Mouse (Mus musculus): ENCODE results near the gene Med25. TPM values are rescaled to one million over a fixed set of nuclear protein-coding genes. Genes with fewer than 3 reads are reported as not detected.

The Med25 gene
- total RNA-seq, 2 experiments from 2014 or later = 18.1 to 71.7 TPM

GRCm38 (mm10) chr7:44851625-44852234, 40.8 kb downstream of the Med25 start:
- no peak for ATAC-seq (replicated peaks; ENCODE audit: low FRiP score, low TSS enrichment, poor library complexity, severe bottlenecking)

- ATAC-seq (replicated peaks; ENCODE audit: low FRiP score, low TSS enrichment, poor library complexity, severe bottlenecking) = no peak
Measured at GRCm38 (mm10) chr7:44850789-44851624, 41.5 kb downstream of the Med25 start.

- no peak for ATAC-seq (replicated peaks; ENCODE audit: low FRiP score, low TSS enrichment, poor library complexity, severe bottlenecking)
Measured at GRCm38 (mm10) chr7:44850146-44850545, 42.4 kb downstream of the Med25 start.

- ATAC-seq (replicated peaks; ENCODE audit: low FRiP score, low TSS enrichment, poor library complexity, severe bottlenecking) = peak; percentile 49
Measured at GRCm38 (mm10) chr7:44849416-44850111, 42.9 kb downstream of the Med25 start.

- peak; percentile 69 for ATAC-seq (replicated peaks; ENCODE audit: low FRiP score, low TSS enrichment, poor library complexity, severe bottlenecking)
Measured at GRCm38 (mm10) chr7:44848561-44849415, 43.7 kb downstream of the Med25 start, which contains the start of the genes Akt1s1 and Tbc1d17. Gene Akt1s1 (plus strand): TSS chr7:44848991. Gene Tbc1d17 (minus strand): TSS chr7:44849079.

DNA sequence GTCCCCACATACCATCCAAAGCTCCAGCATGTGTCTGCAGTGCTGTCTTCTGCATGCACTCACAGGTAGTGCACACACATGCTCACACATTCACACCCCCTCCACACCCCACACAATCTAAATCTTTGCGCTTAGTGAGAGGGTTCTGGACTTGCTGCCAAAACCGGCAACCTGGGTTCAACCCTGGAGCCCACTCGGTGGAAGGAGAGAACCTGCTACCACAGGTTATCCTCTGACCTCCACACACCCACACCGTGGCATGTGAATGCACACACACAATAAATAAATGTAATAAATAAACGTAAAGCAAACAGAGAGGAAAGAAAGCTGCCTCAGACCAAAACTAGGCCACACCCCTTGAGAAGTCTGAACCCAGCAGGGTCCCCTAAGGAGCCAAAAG, 44.7 kb downstream of the Med25 start:
- no peak for ATAC-seq (replicated peaks; ENCODE audit: low FRiP score, low TSS enrichment, poor library complexity, severe bottlenecking)

- ATAC-seq (replicated peaks; ENCODE audit: low FRiP score, low TSS enrichment, poor library complexity, severe bottlenecking) = no peak
Measured at GRCm38 (mm10) chr7:44846804-44847203, 45.7 kb downstream of the Med25 start.

- ATAC-seq (replicated peaks; ENCODE audit: low FRiP score, low TSS enrichment, poor library complexity, severe bottlenecking) = no peak
Measured at GRCm38 (mm10) chr7:44845006-44845405, 47.5 kb downstream of the Med25 start.

DNA sequence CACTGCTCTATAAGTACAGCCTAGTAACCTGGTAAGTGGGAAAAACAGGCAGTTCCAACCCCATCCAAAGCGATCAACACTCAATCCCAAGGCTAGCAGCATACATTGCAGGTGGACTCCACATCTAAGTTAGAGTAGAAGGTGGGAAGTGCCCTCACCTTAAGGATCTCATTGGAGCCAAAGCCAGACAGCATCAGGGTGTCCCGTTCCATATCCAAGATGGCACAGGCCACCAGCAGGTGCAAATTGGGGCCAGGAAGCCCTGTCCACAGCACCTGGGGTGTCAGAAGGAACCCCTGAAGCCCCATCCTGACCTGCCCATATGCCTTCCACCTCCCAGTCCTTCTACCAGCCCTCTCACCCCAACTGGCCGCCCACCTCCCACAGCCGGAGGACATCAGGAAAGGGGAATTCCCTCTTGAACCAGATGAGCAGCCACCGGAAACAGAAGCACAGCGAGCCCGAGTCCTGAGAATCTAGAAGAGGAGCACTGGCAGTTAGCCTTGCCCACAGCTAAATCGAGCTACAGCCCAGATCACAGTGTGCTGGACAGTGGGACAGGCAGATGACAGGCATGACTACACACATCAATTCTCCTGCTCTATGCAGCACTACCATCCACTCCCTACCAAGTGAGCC, 50.6 kb downstream of the Med25 start:
- ATAC-seq (replicated peaks; ENCODE audit: low FRiP score, low TSS enrichment, poor library complexity, severe bottlenecking) = no peak

- no peak for ATAC-seq (replicated peaks; ENCODE audit: low FRiP score, low TSS enrichment, poor library complexity, severe bottlenecking)
Measured at GRCm38 (mm10) chr7:44840426-44840825, 52.1 kb downstream of the Med25 start.

GRCm38 (mm10) chr7:44839491-44840191, 52.9 kb downstream of the Med25 start:
- ATAC-seq (replicated peaks; ENCODE audit: low FRiP score, low TSS enrichment, poor library complexity, severe bottlenecking) = peak; percentile 15; the same call in 1 of the 2 replicates

GRCm38 (mm10) chr7:44839171-44839490, 53.4 kb downstream of the Med25 start:
- ATAC-seq (replicated peaks; ENCODE audit: low FRiP score, low TSS enrichment, poor library complexity, severe bottlenecking) = no peak

DNA sequence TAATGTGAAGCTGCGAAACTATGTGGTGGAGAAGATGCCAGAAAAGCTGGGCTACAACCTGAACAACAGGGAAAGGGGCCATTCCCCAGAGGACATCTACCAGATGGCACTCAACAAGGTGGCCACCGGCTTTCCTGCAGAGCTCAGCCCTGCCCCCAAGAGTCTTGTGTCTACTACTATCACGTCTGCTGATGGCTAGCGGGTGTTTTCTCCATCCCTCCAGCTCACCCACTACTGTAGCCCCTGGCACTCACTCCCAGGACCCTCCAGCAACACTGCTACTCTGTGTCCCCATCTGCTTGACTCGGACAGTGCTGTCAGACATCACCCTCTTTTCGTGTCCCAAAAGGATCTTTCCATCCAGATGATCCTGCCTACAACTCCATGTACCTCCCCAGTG, 54.4 kb downstream of the Med25 start:
- no peak for ATAC-seq (replicated peaks; ENCODE audit: low FRiP score, low TSS enrichment, poor library complexity, severe bottlenecking)

- ATAC-seq (replicated peaks; ENCODE audit: low FRiP score, low TSS enrichment, poor library complexity, severe bottlenecking) = no peak
Measured at GRCm38 (mm10) chr7:44836423-44837053, 56.0 kb downstream of the Med25 start.

DNA sequence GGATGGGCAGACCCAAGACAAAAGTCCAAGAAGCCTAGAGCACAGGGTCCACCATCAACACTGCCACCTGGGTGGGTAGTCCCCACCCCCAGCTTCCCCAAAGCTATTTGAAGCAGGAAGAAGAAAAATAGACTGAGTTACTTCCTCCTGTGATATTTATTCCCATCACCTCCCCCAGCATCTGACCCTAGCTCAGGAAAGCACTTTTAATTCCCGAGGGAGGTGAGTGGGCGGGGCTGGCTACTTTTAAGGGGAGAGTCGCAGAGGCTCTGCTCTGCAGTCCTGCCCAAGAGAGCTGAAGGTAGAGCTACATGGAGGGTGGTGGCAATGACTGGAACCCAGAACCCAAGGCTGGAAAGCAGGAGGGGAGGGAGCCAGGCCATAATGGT, 56.5 kb downstream of the Med25 start:
- no peak for ATAC-seq (replicated peaks; ENCODE audit: low FRiP score, low TSS enrichment, poor library complexity, severe bottlenecking)

DNA sequence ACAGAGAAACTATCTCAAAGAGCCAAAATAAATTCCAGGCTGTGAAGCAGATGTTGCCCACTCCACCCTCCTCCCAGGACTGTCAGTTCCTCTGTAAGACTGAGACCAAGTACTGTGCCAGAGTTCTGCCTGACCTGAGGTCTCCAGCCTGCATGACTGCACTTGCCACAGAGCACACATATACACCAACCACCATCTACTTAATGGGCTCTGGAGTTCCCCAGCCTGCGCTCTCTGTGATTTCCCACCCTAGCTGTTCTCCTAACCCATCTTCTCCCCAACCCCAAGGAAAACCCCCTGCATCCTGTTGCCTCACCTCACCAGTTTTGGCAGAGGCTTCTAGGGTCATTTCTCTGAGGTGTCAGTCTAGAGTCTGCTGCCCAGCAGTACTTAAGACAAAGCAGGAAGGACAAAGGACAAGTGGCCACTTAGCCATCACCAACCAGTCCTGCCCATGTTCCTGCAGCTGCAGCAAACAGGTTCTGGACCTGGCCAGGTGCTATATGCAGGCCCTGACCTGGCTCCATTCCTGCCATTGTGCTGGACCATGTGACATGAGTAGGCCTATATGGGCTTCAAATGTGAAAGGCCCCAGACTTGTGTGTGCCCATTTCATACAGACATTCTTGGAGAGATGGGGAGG, 57.0 kb downstream of the Med25 start:
- no peak for ATAC-seq (replicated peaks; ENCODE audit: low FRiP score, low TSS enrichment, poor library complexity, severe bottlenecking)

DNA sequence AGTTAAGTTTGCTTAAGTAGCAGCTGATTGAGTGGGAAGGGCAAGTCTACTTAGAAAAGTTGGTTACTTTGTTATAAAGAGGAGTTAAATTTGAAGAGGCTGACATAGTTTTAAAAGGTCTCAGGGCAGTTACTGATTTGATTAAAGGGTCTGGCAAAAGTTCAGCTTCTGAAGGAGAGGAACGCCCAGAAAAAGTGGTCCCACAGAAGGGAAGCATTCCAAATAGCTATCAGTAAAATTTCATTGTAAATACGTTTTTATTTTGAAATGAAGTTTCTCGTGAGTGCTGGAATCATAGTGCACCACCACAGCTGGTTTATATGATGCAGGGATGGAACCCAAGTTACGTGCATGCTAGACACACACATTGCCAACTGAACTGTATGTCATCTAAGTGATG, 59.7 kb downstream of the Med25 start:
- no peak for ATAC-seq (replicated peaks; ENCODE audit: low FRiP score, low TSS enrichment, poor library complexity, severe bottlenecking)

DNA sequence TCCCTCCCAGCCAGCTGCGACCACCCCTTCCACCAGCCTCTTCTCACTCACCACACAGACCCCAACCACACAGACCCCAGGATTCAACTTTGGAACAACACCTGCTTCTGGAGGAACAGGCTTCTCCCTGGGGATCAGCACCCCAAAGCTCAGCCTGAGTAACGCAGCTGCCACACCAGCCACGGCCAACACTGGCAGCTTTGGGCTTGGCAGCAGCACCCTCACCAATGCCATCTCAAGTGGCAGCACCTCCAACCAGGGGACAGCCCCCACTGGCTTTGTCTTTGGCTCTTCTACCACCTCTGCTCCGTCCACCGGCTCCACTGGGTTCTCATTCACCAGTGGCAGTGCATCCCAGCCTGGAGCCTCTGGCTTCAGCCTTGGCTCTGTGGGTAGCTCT, 63.8 kb downstream of the Med25 start:
- no peak for ATAC-seq (replicated peaks; ENCODE audit: low FRiP score, low TSS enrichment, poor library complexity, severe bottlenecking)

Measured in megakaryocyte-erythroid progenitor cell, adult 5-6 weeks (primary cell).